Mouse (Mus musculus): ENCODE measurements at regions not wholly inside any gene's neighbourhood (a gene's known extent, or its start where the extent isn't known, plus 50 kb on each side); places are given as distances from the start of the nearest gene placed in this dataset.

- TF ChIP-seq MAFK (IDR thresholded peaks at IDR 0.05; ENCODE audit: borderline replicate concordance, low read depth, low read length), result no peak
- no peak for TF ChIP-seq JUND (IDR thresholded peaks at IDR 0.05; ENCODE audit: low read depth, low read length)
- TF ChIP-seq POLR2A (IDR thresholded peaks at IDR 0.05; ENCODE audit: control insufficient read depth in 1 of 2, insufficient read depth in 1 of 2, low read depth in 1 of 2, low read length in 2 of 2, poor library complexity in 1 of 2), result no peak
- no peak for TF ChIP-seq CTCF (IDR thresholded peaks at IDR 0.05 in 2 of 3, conservative IDR thresholded peaks at IDR 0.05 in 1 of 3; ENCODE audit: control insufficient read depth in 1 of 3, insufficient read depth in 1 of 3, low read depth in 2 of 3, low read length in 3 of 3, poor library complexity in 1 of 3, severe bottlenecking in 1 of 3)
- TF ChIP-seq GATA1 (IDR thresholded peaks at IDR 0.05; ENCODE audit: low read depth, low read length), result no peak
Measured at GRCm38 (mm10) chr5:138888749-138889148, 68.9 kb downstream of the Gm5294 start.

Data from MEL (cell line).